ENCODE assay signal across 14 mouse cellular contexts in the genomic region with DNA sequence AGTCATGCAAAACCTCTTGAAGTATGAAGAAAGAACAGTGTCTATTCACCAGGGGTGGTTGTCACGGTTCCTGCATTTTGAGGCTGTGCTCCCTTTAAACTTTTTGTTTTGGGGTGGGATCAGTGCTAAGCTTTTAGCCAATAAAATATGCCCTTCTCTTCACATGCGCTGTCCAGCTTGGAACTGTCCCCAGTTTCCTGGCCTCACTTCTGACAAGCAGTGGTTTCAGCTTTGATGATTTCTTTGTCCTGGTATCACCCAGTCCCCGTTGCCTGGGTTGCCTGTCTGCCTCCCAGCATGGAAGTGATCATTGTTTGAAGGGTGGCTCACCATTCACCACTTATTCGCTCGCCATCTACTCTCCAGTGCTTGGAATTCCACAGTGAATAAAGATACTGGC.
DNase-seq lines count a peak whose midpoint lies in the region; ATAC-seq and TF ChIP-seq lines count a peak whose summit lies in the region.
"Had no signal": no experiment of that assay in that cellular context is flagged by ENCODE, and none has a peak within 500 bp of the region (broad histone marks: within the 10 kb centered on the region; RNA-seq: fewer than 3 reads in every experiment).

No protein-coding gene starts in this region.

- H3K4me3 ChIP-seq in heart, postnatal 0 days (ENCODE audit: low read depth, low read length): no peak overlapping the region
- H3K4me3 ChIP-seq in hindbrain, embryonic 15.5 days: no peak overlapping the region
- H3K4me3 ChIP-seq: erythroblast, embryonic 14.5 days; liver, embryonic 12.5 days; neural tube, embryonic 15.5 days had no signal

- no peaks in the 10 kb centered on the region for H3K27me3 ChIP-seq in heart, postnatal 0 days (ENCODE audit: control insufficient read depth, insufficient read depth, low read length)
- H3K27me3 ChIP-seq in hindbrain, embryonic 15.5 days: no peaks in the 10 kb centered on the region
- H3K27me3 ChIP-seq: liver, embryonic 12.5 days; neural tube, embryonic 15.5 days had no signal

- no peaks in the 10 kb centered on the region for H3K36me3 ChIP-seq in heart, postnatal 0 days (replicated peaks; ENCODE audit: control insufficient read depth, insufficient read depth, low read length)
- H3K36me3 ChIP-seq in hindbrain, embryonic 15.5 days: no peaks in the 10 kb centered on the region
- H3K36me3 ChIP-seq: liver, embryonic 12.5 days; neural tube, embryonic 15.5 days had no signal

- peak; percentile 11 for DNase-seq in kidney, postnatal 10 days
- no peak for DNase-seq in kidney, postnatal 25 days
- DNase-seq in adipocyte (ENCODE audit: low spot score): peak; percentile 17
- peak; percentile 44 for DNase-seq in heart, postnatal 0 days (ENCODE audit: low spot score)
- DNase-seq in urinary bladder, postnatal 4 days (ENCODE audit: low spot score in 2 of 2): no peak
- DNase-seq in embryo, embryonic 11 days: no peak
- DNase-seq: cerebellum, adult 8-10 months; lung, postnatal 14 days; retina, postnatal 1 day; spleen, adult 18-20 months had no signal

- 29% methylated on average over 5 of the region's 5 CpGs for WGBS in heart, postnatal 0 days
- WGBS in hindbrain, embryonic 15.5 days: 37% methylated on average over 5 of the region's 5 CpGs

- no peaks in the 10 kb centered on the region for H3K9me3 ChIP-seq in heart, postnatal 0 days (replicated peaks; ENCODE audit: control insufficient read depth, low read length)
- no peaks in the 10 kb centered on the region for H3K9me3 ChIP-seq in hindbrain, embryonic 15.5 days
- H3K9me3 ChIP-seq: neural tube, embryonic 15.5 days had no signal

- TF ChIP-seq EP300 in heart, postnatal 0 days (IDR thresholded peaks at IDR 0.05; ENCODE audit: low read depth): no peak

- no peak overlapping the region for H3K9ac ChIP-seq in heart, postnatal 0 days (replicated peaks; ENCODE audit: low read depth, low read length)
- H3K9ac ChIP-seq in hindbrain, embryonic 15.5 days: no peak overlapping the region
- H3K9ac ChIP-seq: liver, embryonic 12.5 days; neural tube, embryonic 15.5 days had no signal

- H3K4me1 ChIP-seq in heart, postnatal 0 days (ENCODE audit: control insufficient read depth, insufficient read depth): peaks cover 15% of the 10 kb centered on the region
- peaks cover 22% of the 10 kb centered on the region for H3K4me1 ChIP-seq in hindbrain, embryonic 15.5 days (replicated peaks)
- H3K4me1 ChIP-seq: liver, embryonic 12.5 days had no signal

- H3K4me2 ChIP-seq in heart, postnatal 0 days (ENCODE audit: low read depth, low read length): no peak overlapping the region
- no peak overlapping the region for H3K4me2 ChIP-seq in hindbrain, embryonic 15.5 days
- H3K4me2 ChIP-seq: liver, embryonic 12.5 days; neural tube, embryonic 15.5 days had no signal

- no peak for ATAC-seq in heart, postnatal 0 days (ENCODE audit: insufficient read depth, low read depth)
- ATAC-seq in hindbrain, embryonic 15.5 days (ENCODE audit: low FRiP score, low read depth): 0 out of 2 replicates have a peak, but pooled peaks have one; percentile 58
- ATAC-seq: liver, embryonic 12.5 days had no signal

- H3K27ac ChIP-seq in heart, postnatal 0 days (ENCODE audit: low read depth): no peak overlapping the region
- no peak overlapping the region for H3K27ac ChIP-seq in hindbrain, embryonic 15.5 days (replicated peaks)
- H3K27ac ChIP-seq: liver, embryonic 12.5 days; neural tube, embryonic 15.5 days had no signal

- TF ChIP-seq CTCF in heart, postnatal 0 days (IDR thresholded peaks at IDR 0.05; ENCODE audit: low read depth): no peak

Comparison
In these comparisons a context has a peak if more than half of its experiments do, and no peak if none do; other contexts are left out.
1. DNase-seq: peak in kidney, postnatal 10 days (single experiment), adipocyte (single experiment) and heart, postnatal 0 days (single experiment); none in kidney, postnatal 25 days (0 of 2), urinary bladder, postnatal 4 days (0 of 2) and embryo, embryonic 11 days (single experiment).